Mouse (Mus musculus) intestine, embryonic 16.5 days (tissue): ENCODE data around the gene Ftsj1. TPM values are rescaled to one million over a fixed set of nuclear protein-coding genes. Genes with fewer than 3 reads are reported as not detected.

Experiments
- ATAC-seq: fragments of 200-750 bp; cut with Nextera tagmentation; 2 replicates; pipeline ENCODE4 v1.8.0; 2017; ENCODE audit warnings: moderate TSS enrichment, moderate library complexity
- H3K27ac ChIP-seq: fragments of 300-500 bp; sonication (generic); 2 replicates; pipeline ENCODE4 v1.5.1; 2014; ENCODE audit warnings: mild to moderate bottlenecking, low read length
- H3K27me3 ChIP-seq: fragments of 300-500 bp; sonication (generic); replicated peaks from 2 replicates; pipeline ENCODE4 v1.6.1; 2014; ENCODE audit warnings: low read length, control low read depth, mixed read lengths; ENCODE audit not compliant: control insufficient read depth, insufficient read depth
- H3K36me3 ChIP-seq: fragments of 300-500 bp; sonication (generic); 2 replicates; pipeline ENCODE4 v1.6.1; 2014; ENCODE audit warnings: low read length, control low read depth; ENCODE audit not compliant: control insufficient read depth, insufficient read depth
- H3K4me1 ChIP-seq: fragments of 300-500 bp; sonication (generic); 2 replicates; pipeline ENCODE4 v1.6.1; 2014; ENCODE audit warnings: low read length, control low read depth, mixed read lengths; ENCODE audit not compliant: control insufficient read depth, insufficient read depth
- H3K4me2 ChIP-seq: fragments of 300-500 bp; sonication (generic); 2 replicates; pipeline ENCODE4 v1.6.1; 2014; ENCODE audit warnings: low read depth, low read length, control low read depth
- H3K4me3 ChIP-seq: fragments of 300-500 bp; sonication (generic); 2 replicates; pipeline ENCODE4 v1.5.1; 2014; ENCODE audit warnings: mild to moderate bottlenecking, low read length
- H3K9ac ChIP-seq: fragments of 300-500 bp; sonication (generic); 2 replicates; pipeline ENCODE4 v1.6.1; 2014; ENCODE audit warnings: low read depth, low read length
- H3K9me3 ChIP-seq: fragments of 300-500 bp; sonication (generic); 2 replicates; pipeline ENCODE4 v1.6.1; 2016; ENCODE audit warnings: low read length, control low read depth; ENCODE audit not compliant: control insufficient read depth
- WGBS: fragments of 180-500 bp; shearing (Covaris S2); extraction: QIAGEN DNeasy Blood & Tissue Kit; methylation state at CpG from one replicate; pipeline ENCODE4 v1.1.7; 2014; 5-methylcytosine and 5-hydroxymethylcytosine counted together
- polyA plus RNA-seq: library from polyadenylated mRNA; unstranded; fragments of >200 nt; fragmentation: Nextera tagmentation; extraction: Ambion mirVana; gene quantifications from 2 replicates; pipeline ENCODE4 v1.2.1, GENCODE M21; 2015

The Ftsj1 gene
- polyA plus RNA-seq, 1 experiment from 2014 or later: 33.7 TPM

GRCm38 (mm10) chrX:8222678-8223421, 29.4 kb downstream of the Ftsj1 start:
- no peak overlapping the region for H3K4me3 ChIP-seq
- H3K27me3 ChIP-seq: no peaks in the 10 kb centered on the region
- H3K36me3 ChIP-seq: no peaks in the 10 kb centered on the region
- no peaks in the 10 kb centered on the region for H3K9me3 ChIP-seq
- no peak overlapping the region for H3K9ac ChIP-seq
- H3K27ac ChIP-seq: no peak overlapping the region
- H3K4me2 ChIP-seq: no peak overlapping the region
- no peak for ATAC-seq
- 57% methylated on average over 7 of the region's 7 CpGs for WGBS
- no peaks in the 10 kb centered on the region for H3K4me1 ChIP-seq

GRCm38 (mm10) chrX:8222296-8222677, 29.9 kb downstream of the Ftsj1 start:
- no peaks in the 10 kb centered on the region for H3K4me1 ChIP-seq
- H3K4me2 ChIP-seq: no peak overlapping the region
- H3K36me3 ChIP-seq: no peaks in the 10 kb centered on the region
- H3K27me3 ChIP-seq: no peaks in the 10 kb centered on the region
- no peak overlapping the region for H3K9ac ChIP-seq
- 59% methylated on average over 3 of the region's 3 CpGs for WGBS
- ATAC-seq: no peak
- H3K4me3 ChIP-seq: no peak overlapping the region
- H3K27ac ChIP-seq: no peak overlapping the region
- no peaks in the 10 kb centered on the region for H3K9me3 ChIP-seq

DNA sequence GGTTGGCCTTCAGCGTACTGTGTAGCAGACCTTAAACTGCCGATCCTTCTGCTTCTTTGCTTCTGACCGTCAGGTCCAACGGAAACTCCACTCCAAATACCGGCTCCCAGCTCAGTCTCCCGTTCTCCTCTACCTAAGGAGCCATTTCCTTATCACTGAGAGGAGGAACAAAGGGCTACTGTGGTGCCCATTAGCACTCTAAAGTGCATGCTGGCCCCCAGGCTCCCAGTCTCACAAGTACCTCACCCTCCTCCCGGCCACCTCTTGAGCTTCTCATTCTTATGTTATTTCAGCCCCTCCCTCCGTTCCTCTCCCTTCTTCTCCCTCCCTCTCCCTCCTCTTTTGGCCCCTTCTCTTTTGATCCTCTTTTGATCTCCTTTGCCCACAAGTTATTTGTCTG, 32.6 kb downstream of the Ftsj1 start:
- H3K36me3 ChIP-seq: no peaks in the 10 kb centered on the region
- H3K9ac ChIP-seq: no peak overlapping the region
- ATAC-seq: no peak
- H3K4me1 ChIP-seq: no peaks in the 10 kb centered on the region
- H3K4me3 ChIP-seq: no peak overlapping the region
- no peaks in the 10 kb centered on the region for H3K27me3 ChIP-seq
- 39% methylated on average over 8 of the region's 8 CpGs for WGBS
- no peak overlapping the region for H3K4me2 ChIP-seq
- H3K27ac ChIP-seq: no peak overlapping the region
- no peaks in the 10 kb centered on the region for H3K9me3 ChIP-seq

DNA sequence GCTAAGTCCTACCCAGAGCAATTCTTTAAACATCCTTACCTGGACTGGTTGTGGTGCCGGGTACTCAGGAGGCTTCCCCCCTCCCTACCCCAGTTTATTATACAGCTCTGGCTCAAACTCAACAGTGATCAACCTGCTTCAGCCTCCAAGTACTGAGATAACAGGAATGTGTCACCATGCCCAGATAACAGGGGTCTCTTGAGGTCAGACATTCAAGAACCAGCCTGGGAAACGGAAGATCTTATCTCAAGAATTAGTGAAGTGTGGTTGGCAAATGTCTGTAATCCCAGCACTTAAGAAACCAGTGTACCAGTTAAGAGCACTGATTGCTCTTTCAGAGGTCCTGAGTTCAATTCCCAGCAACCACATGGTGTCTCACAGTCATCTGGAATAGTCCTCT, 34.1 kb downstream of the Ftsj1 start:
- H3K4me3 ChIP-seq: no peak overlapping the region
- no peak overlapping the region for H3K27ac ChIP-seq
- no peaks in the 10 kb centered on the region for H3K27me3 ChIP-seq
- WGBS: 29% methylated on average over 2 of the region's 2 CpGs
- no peaks in the 10 kb centered on the region for H3K36me3 ChIP-seq
- no peaks in the 10 kb centered on the region for H3K4me1 ChIP-seq
- no peak overlapping the region for H3K9ac ChIP-seq
- no peak for ATAC-seq
- H3K4me2 ChIP-seq: no peak overlapping the region
- no peaks in the 10 kb centered on the region for H3K9me3 ChIP-seq

- H3K36me3 ChIP-seq: no peaks in the 10 kb centered on the region
- no peak overlapping the region for H3K4me2 ChIP-seq
- no peak for ATAC-seq
- H3K9ac ChIP-seq: no peak overlapping the region
- 48% methylated on average over 6 of the region's 6 CpGs for WGBS
- H3K9me3 ChIP-seq: no peaks in the 10 kb centered on the region
- no peaks in the 10 kb centered on the region for H3K4me1 ChIP-seq
- no peak overlapping the region for H3K4me3 ChIP-seq
- H3K27me3 ChIP-seq: no peaks in the 10 kb centered on the region
- no peak overlapping the region for H3K27ac ChIP-seq
Measured at GRCm38 (mm10) chrX:8217383-8217782, 34.8 kb downstream of the Ftsj1 start.

DNA sequence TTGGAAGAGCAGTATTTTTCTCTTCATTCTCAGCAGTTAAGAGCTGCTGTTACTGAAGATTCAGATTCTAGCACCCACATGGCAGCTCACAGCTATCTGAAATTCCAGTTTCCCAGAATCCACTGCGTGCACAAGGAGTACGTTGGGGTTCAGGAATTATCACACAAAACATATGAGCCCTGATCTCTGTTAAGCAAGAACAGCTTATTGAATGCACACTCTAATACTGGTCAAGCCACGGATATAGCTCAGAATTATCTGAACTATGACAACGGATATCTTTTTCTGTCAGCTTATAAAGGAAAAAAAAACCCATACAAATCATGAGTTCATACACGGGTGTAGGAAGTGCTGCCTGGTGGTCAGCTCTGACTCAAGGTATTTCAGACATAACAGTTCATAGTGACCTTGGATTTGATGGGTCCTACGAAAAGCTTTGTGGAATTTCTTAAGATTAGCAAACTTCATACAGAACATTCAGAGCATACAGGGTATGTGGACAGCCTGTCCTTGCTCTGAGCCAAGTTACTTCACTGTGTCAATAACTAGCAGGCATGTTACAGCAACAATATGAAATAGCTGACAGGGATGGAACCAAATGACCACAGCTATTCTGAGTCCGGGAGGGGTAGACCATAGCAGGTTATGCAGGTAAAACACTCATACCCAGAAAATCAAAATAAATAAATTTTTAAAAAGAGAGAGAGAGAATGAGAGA, 40.6 kb downstream of the Ftsj1 start:
- Histone ChIP-seq H3K27me3 (no peaks in the 10 kb centered on the region), H3K36me3 (no peaks in the 10 kb centered on the region), H3K4me2 (no peak overlapping the region), H3K4me3 (no peak overlapping the region), H3K4me1 (no peaks in the 10 kb centered on the region), H3K9ac (no peak overlapping the region), H3K9me3 (no peaks in the 10 kb centered on the region), H3K27ac (no peak overlapping the region)
- 79% methylated on average over 7 of the region's 7 CpGs for WGBS
- no peak for ATAC-seq

- Histone ChIP-seq H3K4me2 (no peak overlapping the region), H3K9me3 (no peaks in the 10 kb centered on the region), H3K4me3 (no peak overlapping the region), H3K27ac (no peak overlapping the region), H3K4me1 (no peaks in the 10 kb centered on the region), H3K27me3 (no peaks in the 10 kb centered on the region), H3K9ac (no peak overlapping the region), H3K36me3 (no peaks in the 10 kb centered on the region)
- no peak for ATAC-seq
- WGBS: 65% methylated on average over 2 of the region's 2 CpGs
Measured at GRCm38 (mm10) chrX:8209720-8210119, 42.5 kb downstream of the Ftsj1 start.

DNA sequence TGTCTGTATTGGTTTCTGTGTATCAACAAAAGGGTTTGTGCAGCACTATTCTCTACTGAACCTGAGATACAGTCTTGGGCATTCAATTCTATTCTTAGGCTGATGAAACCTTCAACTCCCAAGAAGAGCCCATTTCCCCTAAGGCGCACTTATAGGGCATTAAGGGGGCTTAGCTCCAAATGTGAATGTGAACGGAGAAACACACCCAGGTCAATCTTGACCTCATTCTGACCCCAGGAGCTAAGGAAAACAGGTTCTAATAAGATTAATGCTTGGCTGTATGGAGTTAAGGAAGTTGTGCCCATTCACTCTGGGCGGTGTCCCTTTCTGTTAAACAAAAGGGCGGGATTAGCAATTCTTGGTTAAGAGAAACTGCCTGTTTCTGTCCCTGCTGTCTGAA, 45.0 kb downstream of the Ftsj1 start:
- no peaks in the 10 kb centered on the region for H3K27me3 ChIP-seq
- H3K9me3 ChIP-seq: no peaks in the 10 kb centered on the region
- H3K27ac ChIP-seq: no peak overlapping the region
- H3K4me2 ChIP-seq: peak overlapping the region; percentile 64; the same call in 1 of the 2 replicates
- no peaks in the 10 kb centered on the region for H3K4me1 ChIP-seq
- 22% methylated on average over 4 of the region's 4 CpGs for WGBS
- H3K36me3 ChIP-seq: no peaks in the 10 kb centered on the region
- no peak overlapping the region for H3K9ac ChIP-seq
- no peak for ATAC-seq
- H3K4me3 ChIP-seq: no peak overlapping the region

DNA sequence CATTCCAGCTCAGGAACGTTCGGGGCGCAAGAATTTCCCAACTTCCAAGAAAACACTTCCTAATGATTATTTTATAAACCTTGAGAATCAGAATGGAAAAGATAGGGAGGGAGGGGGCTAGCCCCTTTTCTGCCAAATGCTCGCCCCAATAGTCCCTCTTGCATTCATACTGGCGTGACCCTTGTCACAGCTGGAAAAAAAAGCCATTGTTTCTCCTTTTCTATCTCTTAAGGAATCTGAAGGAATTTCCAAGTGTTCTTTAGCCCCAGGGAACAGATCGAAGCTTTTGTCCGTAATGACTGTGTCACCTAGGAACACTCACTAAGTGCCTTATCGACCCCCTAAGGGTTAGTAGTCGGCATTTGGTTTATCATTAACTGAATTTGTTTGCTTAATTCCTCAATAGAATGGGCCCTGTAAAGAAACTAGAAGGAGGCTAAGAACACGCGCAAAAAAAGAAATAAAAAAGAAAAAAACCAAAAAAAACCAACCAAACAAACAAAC, 45.5 kb downstream of the Ftsj1 start:
- H3K27ac ChIP-seq: no peak overlapping the region
- H3K4me2 ChIP-seq: peak overlapping the region; percentile 64
- H3K4me3 ChIP-seq: peak overlapping the region; percentile 56
- 15% methylated on average over 11 of the region's 11 CpGs for WGBS
- ATAC-seq: peak; percentile 71
- H3K9ac ChIP-seq: peak overlapping the region; percentile 24; the same call in 1 of the 2 replicates
- H3K4me1 ChIP-seq: no peaks in the 10 kb centered on the region
- no peaks in the 10 kb centered on the region for H3K36me3 ChIP-seq
- H3K9me3 ChIP-seq: no peaks in the 10 kb centered on the region
- no peaks in the 10 kb centered on the region for H3K27me3 ChIP-seq
